Mouse (Mus musculus) ovary, adult 18-20 months (tissue): ENCODE results near the gene Psmb9.
A peak's percentile ranks its signal among the peaks of the same experiment; 100 is the strongest.
"Not testable (repeated sequence)": the region's sequence is repeated elsewhere in the genome, so short reads cannot be mapped to it uniquely, and the experiment has no call there.

Experiments used
- DNase-seq: peaks from one replicate; pipeline ENCODE4 v3.0.0; 2022; ENCODE audit warnings: low spot score, mixed read lengths

Psmb9 gene

DNA sequence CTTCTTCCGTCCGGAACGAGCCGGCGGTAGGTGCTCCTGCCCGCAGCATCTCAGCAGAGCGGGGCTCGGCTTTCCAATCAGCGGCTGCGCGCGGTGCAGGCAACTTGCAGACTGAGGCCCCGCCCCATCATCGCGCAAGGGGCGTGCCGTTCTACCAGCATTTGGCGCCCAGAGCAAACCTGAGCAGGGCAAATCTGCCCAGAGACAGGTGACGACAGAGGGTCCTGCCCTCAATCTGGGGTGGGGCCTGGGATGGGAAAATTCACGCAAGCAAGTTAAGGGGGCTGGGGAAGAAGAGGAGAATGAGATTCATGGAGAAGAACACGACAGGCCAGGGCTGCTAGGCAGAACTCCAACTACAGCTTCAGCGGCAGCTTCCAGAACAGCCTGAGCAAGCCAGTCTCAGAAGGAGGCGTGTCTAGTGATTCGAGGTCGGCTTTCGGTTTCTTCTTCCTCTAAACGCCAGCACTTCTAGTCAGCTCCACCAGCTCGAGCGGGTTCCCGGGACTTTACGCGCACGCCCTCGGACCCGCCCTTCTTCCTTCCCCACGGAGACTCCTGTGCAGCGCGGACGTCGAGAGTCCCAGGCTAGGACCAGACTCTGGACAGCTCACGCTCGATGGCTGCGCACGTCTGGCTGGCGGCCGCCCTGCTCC is at the start of gene Psmb9, which contains the start of gene Tap1:
Psmb9 (minus strand) TSS at position 504 of the 656 bp plus-strand sequence.
Tap1 (plus strand) TSS at position 293 of the 656 bp plus-strand sequence.
- DNase-seq, result peak; percentile 95

DNA sequence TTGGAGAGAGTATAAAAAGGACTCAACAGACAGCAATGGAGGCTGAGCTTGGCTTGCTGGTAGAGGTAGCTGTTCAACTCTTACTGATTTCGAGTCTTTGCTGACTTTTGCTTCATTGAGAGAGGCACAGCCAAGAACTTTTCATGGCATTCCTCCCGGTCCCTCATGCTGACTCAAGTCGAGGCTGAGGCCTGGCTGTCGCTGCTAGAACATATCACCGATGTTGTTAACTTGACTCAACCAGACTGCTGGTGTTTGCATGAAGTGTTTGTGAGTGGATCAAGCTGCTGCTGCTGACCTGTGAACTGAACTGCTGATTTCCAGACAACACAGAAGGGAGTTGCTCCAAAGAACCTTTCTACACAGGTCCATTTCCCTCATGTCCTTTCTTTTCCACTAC is 49.1 kb upstream of the Psmb9 start:
- DNase-seq, result no peak

DNA sequence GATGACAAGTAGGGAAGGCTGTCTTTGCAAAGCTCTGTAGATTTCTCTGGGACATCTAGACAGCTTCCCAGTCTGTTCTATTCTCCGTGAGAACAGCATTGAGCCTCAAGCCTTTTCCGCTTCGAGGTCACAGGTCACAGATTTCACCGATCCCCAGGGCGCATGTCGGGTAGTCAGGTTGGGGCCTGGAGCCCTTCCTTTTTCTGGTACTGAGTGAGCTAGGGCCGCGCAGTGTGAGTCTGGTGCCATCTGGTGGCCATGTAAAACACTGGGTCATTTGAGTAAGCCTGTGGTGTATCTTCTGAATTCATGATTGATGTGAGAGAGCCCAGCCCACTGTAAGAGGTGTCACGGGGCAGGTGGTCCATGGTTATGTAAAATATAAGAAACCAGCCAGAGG is 47.4 kb upstream of the Psmb9 start:
- peak; percentile 29 for DNase-seq

DNA sequence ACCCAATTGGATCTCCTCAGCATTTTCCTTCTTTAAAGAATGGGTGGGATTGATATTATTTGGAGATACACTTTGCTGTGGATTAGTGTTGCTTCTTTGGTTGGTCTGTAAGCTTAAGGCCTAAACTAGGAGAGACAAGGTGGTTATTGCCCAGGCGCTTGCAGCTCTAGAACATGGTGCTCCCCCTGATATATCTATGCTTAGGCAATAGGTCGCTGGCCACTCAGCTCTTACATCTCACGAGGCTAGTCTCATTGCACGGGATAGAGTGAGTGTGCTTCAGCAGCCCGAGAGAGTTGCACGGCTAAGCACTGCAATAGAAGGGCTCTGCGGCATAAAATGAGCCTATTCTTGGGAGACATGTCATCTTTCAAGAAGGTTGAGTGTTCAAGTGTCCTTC is 44.5 kb upstream of the Psmb9 start:
- DNase-seq, result not testable (repeated sequence)

DNA sequence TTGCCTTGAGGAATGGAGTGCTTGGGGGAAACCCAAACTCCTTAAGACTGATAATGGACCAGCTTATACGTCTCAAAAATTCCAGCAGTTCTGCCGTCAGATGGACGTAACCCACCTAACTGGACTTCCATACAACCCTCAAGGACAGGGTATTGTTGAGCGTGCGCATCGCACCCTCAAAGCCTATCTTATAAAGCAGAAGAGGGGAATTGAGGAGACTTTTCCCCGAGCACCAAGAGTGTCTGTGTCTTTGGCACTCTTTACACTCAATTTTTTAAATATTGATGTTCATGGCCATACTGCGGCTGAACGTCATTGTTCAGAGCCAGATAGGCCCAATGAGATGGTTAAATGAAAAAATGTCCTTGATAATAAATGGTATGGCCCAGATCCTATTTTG is 43.4 kb upstream of the Psmb9 start:
- DNase-seq, result not testable (repeated sequence)

DNA sequence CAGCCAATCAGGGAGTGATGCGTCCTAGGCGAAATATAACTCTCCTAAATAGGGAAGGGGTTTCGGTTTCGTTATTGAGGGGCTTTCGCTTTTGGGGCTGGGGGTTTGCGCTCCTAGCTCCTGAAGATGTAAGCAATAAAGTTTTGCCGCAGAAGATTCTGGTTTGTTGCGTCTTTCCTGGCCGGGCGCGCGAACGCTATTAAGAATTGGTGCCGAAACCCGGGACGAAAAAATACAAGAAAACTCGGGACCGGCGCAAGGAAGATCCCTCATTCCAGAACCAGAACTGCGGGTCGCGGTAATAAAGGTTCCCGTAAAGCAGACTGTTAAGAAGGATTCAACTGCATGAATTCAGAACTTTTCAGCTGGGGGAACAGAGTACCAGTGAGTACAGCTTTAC is 38.3 kb upstream of the Psmb9 start:
- not testable (repeated sequence) for DNase-seq

DNA sequence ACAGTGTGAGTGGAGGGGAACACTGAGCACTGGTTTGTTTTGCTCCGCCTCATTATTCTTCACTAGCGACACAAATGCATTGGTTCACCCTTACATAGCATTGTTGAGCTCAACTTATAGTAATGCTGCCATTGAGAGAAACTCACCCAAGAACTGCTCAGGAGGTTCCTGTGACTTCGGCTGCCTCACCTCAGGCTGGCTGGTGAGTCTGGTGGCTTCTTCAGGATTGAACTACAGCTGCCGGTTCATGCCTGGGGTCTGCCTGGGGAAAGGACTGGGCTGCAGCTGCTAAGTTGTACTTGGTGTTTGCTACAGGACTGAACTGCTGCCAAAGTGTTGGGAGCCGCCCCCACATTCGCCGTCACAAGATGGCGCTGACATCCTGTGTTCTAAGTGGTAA is 37.9 kb upstream of the Psmb9 start:
- no peak for DNase-seq

DNA sequence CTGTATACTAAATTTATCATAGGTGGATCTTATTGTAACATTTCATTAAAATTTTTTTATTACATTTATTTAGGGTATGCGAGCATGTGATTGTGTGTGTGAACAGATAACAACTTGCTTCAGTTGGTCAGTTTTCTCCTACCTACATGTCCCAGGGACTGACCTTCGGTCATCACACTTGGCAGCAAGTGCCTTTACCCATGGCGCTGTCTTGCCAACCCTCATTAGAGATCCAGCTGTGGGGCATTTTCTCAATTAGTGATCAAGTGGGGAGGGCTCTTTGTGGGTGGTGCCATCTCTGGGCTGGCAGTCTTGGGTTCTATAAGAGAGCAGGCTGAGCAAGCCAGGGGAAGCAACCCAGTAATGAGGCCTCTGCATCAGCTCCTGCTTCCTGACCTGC is 37.3 kb upstream of the Psmb9 start:
- no peak for DNase-seq

DNA sequence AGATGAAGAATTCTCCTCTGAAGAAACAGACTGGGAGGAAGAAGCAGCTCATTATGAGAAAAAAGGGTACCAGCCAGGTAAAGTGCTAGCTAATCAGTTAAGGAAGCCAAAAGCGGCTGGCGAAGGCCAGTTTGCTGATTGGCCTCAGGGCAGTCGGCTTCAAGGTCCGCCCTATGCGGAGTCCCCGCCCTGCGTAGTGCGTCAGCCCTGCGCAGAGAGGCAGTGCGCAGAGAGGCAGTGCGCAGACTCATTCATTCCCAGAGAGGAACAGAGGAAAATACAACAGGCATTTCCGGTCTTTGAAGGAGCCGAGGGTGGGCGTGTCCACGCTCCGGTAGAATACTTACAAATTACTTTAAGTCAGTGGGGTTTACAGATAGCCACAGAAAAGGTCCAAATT is 32.8 kb upstream of the Psmb9 start:
- not testable (repeated sequence) for DNase-seq

DNA sequence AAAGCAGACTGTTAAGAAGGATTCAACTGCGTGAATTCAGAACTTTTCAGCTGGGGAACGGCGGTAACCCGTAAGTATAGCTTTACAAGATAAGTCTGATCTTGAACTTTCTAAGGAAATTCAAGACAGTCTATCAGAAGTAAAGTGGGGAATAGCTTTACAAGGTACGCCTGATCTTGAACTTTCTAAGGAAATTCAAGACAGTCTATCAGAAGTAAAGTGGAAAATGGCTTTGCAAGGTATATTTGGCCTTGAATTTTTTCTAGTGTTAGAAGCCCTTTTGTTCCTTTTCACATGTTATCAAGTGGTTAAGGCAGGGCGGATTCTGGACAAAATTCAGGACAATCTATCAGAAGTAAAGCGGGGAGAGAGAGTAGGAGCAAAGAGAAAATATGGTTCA is 32.2 kb upstream of the Psmb9 start:
- not testable (repeated sequence) for DNase-seq

DNA sequence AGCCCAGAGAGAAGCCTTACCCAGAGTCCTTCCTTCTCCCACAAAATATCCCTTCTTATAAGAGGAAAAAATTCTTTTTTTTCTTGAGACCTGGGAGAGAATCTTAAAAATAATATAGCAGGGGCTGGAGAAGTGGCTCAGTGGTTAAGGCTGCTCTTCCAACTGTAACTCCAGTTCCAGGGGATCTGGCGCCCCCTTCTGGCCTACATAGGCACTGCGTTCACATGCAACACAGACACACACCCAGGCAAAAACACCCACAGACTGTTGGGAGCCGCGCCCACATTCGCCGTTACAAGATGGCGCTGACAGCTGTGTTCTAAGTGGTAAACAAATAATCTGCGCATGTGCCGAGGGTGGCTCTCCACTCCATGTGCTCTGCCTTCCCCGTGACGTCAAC is 31.5 kb upstream of the Psmb9 start:
- DNase-seq, result not testable (repeated sequence)

DNA sequence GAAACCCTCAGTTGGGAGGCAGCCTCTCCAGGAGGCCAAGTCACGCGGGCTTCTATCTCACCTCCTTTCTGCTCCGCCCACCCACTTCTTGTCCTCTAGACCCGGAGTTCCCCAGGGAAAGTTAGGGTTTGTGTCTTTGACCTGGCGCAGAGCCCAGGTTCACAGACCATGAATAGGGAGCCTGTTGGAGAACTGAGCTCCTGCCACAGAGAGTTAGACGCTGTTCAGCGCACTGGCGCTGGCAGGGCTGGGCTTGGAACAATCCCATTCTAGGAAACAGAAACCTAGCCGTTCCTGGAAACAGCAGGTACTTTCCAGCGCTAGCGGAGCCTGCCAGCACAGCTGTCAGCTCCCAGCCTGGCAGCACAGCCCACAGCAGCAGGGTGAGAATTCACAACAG is 31.1 kb upstream of the Psmb9 start:
- DNase-seq, result peak; percentile 56

DNA sequence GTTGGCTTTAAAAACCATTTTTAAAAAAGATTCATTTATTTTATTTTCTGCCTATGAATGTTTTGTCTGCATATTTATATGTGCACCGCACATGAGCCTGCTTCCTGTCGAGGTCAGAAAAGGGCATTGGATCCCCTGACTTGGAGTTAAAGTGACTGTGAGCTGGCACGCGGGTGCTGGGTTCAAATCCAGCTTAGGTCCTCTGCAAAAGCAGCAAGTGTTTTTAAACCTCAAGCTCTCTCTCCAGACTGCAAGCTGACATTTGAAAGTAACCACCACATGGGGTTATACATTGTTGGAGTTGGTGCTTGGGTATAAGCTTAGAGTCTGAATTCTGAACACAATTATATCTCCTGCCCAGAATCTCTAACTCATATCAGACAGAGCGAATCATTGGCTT is 30.4 kb upstream of the Psmb9 start:
- DNase-seq, result no peak

DNA sequence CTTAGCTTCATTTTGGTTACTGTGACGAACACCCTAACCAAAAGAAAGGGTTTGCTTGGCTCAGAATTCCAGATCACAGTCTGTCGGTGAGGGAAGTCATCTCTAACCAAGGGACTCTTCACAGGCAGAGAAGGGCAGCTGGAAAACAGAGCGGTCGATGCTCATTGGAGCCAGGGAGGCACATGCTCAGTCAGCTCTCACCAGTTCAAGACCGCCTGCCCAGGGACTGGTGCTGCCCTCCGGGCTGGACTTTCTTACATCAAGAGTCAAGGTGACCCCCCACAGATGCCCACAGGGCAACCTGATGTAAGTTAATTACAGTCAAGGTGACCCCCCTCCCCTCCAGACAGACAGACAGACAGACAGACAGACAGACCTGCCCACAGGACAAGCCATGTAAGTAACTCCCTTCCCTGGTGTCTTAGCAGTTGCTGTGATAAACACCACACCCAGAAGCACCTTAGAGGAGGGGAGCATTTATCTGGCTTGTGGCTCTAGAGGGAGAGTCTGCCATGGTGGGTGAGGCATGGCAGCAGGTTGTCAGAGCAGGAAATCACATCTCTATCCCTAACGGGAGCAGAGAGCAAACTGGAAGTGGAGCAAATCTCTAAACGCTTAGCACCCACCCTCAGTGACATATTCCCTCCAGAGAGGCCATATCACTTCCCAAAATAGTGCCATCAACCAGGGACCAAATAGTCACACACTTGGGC is 29.8 kb upstream of the Psmb9 start:
- DNase-seq, result no peak

DNA sequence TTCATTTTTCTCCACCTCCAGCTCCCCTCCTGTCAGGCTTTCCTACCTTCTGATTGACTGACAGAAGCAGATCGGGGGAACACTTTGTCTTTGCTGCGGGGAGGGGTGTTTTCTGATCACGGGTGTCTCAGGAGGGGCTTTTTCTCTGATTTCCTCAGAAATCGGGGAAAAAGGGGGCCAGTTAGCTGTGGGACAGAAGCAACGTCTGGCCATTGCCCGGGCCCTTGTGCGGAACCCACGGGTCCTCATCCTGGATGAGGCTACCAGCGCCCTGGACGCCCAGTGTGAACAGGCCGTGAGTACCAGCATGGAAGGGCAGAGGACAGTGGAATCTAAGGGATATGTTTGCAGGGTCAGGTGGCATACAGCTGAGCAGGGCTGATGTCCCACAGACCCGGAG is 27.6 kb upstream of the Psmb9 start:
- DNase-seq, result no peak

DNA sequence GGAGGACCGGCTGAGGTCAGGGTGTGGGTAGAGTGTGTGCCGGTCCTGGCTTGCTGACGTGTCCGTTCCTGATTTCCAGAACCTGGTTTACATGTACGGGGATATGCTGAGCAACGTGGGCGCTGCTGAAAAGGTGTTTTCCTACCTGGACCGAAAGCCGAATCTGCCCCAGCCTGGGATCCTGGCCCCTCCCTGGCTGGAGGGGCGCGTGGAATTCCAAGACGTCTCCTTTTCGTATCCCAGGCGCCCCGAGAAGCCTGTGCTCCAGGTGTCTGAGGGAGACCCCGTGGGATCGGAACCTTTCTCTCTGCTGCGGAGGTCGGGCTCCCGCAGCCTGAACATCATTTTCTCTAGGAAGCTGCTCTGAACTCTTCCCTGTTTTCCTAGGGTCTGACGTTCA is 26.4 kb upstream of the Psmb9 start:
- DNase-seq, result no peak

DNA sequence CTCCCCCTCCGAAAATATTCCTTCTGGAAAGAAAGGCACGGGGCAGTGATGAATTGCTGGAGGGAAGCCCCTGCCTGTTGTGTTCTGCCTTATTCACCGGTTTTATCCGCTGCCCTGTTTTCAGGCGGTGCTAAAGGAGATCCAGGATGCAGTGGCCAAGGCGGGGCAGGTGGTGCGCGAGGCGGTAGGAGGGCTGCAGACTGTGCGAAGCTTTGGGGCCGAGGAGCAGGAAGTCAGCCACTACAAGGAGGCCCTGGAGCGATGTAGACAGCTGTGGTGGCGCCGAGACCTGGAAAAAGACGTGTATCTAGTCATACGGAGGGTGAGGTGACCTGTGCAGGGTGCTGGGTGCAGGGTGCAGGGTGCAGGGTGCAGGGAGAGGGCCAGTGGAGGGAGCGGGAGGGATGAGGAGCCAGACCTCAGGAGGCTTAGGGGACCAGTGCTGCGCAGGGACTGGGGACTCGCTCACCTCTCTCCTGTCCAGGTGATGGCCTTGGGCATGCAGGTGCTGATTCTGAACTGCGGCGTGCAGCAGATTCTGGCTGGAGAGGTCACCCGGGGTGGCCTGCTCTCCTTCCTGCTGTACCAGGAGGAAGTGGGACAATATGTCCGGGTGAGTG is 24.3 kb upstream of the Psmb9 start:
- DNase-seq, result no peak

DNA sequence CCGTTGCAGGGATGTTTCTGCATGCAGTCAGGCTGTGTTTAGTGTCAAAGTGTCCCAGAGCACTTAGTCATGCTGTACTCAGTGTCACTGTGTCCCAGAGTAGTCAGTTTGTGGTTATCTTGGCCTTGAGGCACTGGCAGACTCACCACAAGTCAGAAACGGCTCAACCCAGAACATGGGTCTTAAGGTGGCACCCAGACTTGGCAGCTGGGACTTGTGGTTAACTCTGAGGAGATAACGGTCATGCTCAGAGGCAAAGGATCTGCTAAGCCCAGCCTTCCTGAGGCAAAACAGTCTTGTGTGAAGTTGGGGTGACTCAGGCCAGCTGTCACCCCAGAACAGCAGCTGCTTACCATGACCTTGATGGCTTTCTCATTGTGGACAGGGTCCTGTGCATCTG is 23.0 kb upstream of the Psmb9 start:
- DNase-seq, result peak; percentile 79

DNA sequence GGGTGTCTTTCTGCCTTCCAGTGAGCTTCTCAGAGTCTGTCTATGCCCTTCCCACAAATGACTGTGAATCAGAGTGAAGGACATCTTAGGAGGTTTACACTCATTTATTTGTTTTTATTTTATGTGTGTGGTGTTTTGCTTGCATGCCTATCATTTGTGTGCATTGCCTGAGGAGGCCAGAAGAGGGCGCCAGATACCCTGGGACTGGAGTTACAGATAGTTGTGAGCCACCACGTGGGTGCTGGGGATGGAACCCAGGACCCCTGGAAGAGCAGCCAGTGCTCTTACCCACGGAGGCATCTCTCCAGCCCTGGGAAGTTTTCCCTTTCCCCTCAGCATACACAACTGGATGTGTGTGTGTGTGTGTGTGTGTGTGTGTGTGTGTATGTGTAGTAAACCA is 22.1 kb upstream of the Psmb9 start:
- no peak for DNase-seq

DNA sequence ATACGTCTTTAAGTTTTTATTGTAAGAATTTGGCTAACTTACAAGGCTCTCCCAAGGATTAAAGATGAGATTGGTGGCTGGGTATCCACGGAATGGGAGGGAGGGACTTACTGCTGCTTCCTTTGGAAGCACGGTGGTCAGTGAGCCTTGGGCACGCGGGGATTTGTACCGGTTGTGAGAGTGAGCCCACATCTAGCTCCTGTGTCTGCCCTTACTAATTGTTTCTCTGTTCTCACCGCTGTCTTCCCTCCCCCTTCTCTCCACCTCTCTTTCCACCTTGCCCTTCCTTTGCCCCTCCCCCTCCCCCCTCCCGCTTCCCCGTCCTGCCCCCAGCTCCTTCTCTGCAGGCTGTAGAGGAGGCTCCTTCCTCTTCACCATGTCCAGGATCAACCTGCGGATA is 20.9 kb upstream of the Psmb9 start:
- no peak for DNase-seq

DNA sequence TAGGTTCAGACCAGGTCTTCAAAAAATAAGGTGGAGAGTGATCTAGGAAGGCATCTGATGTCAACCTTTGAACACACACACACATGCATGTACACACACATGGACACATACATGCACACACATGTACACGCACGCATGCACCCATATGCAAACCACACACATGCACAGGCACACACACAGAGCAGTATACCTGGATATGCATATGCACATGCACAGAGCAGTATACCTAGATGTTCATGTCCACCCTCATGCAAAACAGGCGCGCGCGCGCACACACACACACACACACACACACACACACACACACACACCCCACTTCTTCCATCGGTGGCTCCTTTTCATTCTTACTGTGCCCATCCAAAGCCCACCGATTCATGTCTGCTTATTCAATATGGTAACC is 20.3 kb upstream of the Psmb9 start:
- no peak for DNase-seq

DNA sequence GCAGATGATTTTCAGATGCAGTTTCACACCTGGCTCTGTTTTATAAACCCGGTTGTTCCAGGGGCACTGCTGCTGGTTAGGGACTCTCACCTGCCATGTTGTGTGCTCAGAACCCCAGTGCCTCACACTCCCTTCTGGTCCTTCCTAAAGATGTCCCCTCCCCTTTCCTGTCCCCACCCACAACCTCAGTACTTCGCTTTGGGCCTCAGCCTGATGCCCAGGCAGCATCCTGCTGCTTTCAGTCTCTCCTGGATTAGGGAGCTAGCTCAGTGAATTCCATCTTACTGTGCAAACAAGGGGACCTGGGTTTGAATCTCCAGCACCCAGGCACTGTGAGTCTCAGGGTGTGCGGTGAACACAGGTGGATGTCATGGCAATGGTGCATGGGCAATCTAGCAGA is 19.9 kb upstream of the Psmb9 start:
- DNase-seq, result no peak

DNA sequence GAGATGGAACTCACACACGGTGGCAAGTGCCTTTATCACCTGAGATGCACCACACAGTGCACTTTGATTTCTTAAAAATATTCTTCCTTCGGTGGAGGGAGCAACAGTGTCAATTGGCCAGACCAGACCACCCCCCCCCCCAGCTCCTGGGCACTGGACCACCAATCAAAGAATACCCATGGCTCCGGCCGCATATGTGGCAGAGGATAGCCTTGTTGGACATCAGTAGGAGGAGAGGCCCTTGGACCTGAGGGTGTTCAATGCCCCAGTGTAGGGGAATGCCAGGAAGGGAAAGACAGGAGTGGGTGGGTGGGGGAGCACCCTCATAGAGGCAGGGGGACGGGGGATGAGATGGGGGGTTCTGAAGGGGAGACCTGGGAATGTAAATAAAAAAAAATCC is 19.2 kb upstream of the Psmb9 start:
- DNase-seq, result no peak
